Mouse (Mus musculus): ENCODE measurements around the gene Asic2.

DNA sequence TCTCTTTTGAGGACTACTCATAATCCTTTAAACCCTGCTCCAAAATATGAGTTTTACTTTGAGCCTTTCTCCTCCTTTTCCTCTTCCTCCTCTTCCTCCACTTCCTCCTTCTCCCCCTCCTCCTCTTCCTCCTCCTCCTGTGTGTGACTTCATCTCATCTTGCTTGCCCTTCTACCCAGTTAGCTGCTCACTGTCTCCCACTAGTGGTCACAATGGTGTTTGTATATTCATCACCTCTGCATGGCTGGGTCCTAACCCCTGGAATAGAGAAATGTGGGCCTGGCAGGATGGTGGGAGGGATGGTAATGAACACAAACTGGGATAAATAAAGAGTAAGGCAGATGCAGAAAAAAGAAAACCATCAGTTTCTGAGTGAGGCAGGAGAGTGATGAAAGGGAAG, 492.0 kb downstream of the Asic2 start:
- TF ChIP-seq CTCF (IDR thresholded peaks at IDR 0.05; ENCODE audit: low read depth) (peak; percentile 42; the same call in 1 of the 2 replicates), EP300 (IDR thresholded peaks at IDR 0.05; ENCODE audit: low read depth) (no peak)
